Mouse (Mus musculus) limb, embryonic 11.5 days (tissue): Measurements from ENCODE around the gene Sinhcaf. TPM values are rescaled to one million over a fixed set of nuclear protein-coding genes. Genes with fewer than 3 reads are reported as not detected.
"Not testable (repeated sequence)": the region's sequence is repeated elsewhere in the genome, so short reads cannot be mapped to it uniquely, and the experiment has no call there.

Source experiments
- ATAC-seq: fragments of 200-750 bp; cut with Nextera tagmentation; 2 replicates; pipeline ENCODE4 v1.8.0; 2017; ENCODE audit warnings: low read depth; ENCODE audit not compliant: insufficient number of reproducible peaks, low FRiP score, low TSS enrichment
- DNase-seq: peaks from one replicate; pipeline ENCODE4 v3.0.0-alpha.2; 2015; ENCODE audit warnings: low spot score
- H3K27ac ChIP-seq: fragments of 300-500 bp; sonication (generic); replicated peaks from 2 replicates; pipeline ENCODE4 v1.5.1; 2014; ENCODE audit warnings: low read depth, mild to moderate bottlenecking, low read length
- H3K27me3 ChIP-seq: fragments of 300-500 bp; sonication (generic); 2 replicates; pipeline ENCODE4 v1.6.1; 2014; ENCODE audit warnings: mild to moderate bottlenecking, low read length, mixed read lengths; ENCODE audit not compliant: control insufficient read depth, insufficient read depth
- H3K36me3 ChIP-seq: fragments of 300-500 bp; sonication (generic); 2 replicates; pipeline ENCODE4 v1.6.1; 2014; ENCODE audit warnings: mild to moderate bottlenecking, low read length, moderate library complexity, mixed read lengths; ENCODE audit not compliant: control insufficient read depth, insufficient read depth
- H3K4me1 ChIP-seq: fragments of 300-500 bp; sonication (generic); 2 replicates; pipeline ENCODE4 v1.6.1; 2014; ENCODE audit warnings: low read length, mixed read lengths; ENCODE audit not compliant: control insufficient read depth, insufficient read depth
- H3K4me2 ChIP-seq: fragments of 300-500 bp; sonication (generic); 2 replicates; pipeline ENCODE4 v1.6.1; 2014; ENCODE audit warnings: low read depth, mild to moderate bottlenecking, moderate library complexity; ENCODE audit not compliant: severe bottlenecking
- H3K4me3 ChIP-seq: fragments of 300-500 bp; sonication (generic); 2 replicates; pipeline ENCODE4 v1.5.1; 2014; ENCODE audit warnings: low read depth, low read length
- H3K9ac ChIP-seq: fragments of 300-500 bp; sonication (generic); 2 replicates; pipeline ENCODE4 v1.6.1; 2014; ENCODE audit warnings: mild to moderate bottlenecking, low read length
- H3K9me3 ChIP-seq: fragments of 300-500 bp; sonication (generic); 2 replicates; pipeline ENCODE4 v1.6.1; 2016; ENCODE audit warnings: low read length; ENCODE audit not compliant: control insufficient read depth
- WGBS: fragments of 180-500 bp; shearing (Covaris S2); extraction: QIAGEN DNeasy Blood & Tissue Kit; methylation state at CpG from one replicate; pipeline ENCODE4 v1.1.7; 2014; 5-methylcytosine and 5-hydroxymethylcytosine counted together
- polyA plus RNA-seq: library from polyadenylated mRNA; unstranded; fragments of >200 nt; fragmentation: Nextera tagmentation; extraction: Ambion mirVana; gene quantifications from 2 replicates; pipeline ENCODE4 v1.2.1, GENCODE M21; 2014

Gene Sinhcaf
- polyA plus RNA-seq: 224 and 241 TPM in 2 replicates

DNA sequence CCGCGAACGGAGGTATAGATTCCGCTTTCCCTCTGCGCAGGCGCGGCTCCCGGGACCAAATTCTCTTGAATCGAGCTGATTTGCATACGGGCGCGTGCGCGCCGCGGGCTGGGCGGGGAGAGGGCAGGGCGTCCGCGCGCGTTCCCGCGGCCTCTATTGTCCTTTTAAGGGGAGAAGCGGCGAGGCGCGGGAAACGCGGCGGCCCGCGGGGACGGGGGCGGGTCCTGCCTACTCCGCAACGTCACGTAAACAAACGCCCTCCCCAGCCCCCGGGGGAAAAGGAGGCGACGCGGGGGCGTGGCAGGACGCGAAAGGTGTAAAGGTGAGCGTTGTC, at the start of gene Sinhcaf:
Gene Sinhcaf (minus strand): TSS at position 59 of the 334 bp plus-strand sequence.
- Histone ChIP-seq H3K36me3 (no peaks in the 10 kb centered on the region; the same call in 1 of the 2 replicates), H3K4me1 (no peaks in the 10 kb centered on the region), H3K27me3 (no peaks in the 10 kb centered on the region), H3K4me3 (peak within 1 kb of the TSS; percentile 97), H3K9me3 (no peaks in the 10 kb centered on the region), H3K27ac (peak within 1 kb of the TSS; percentile 89), H3K4me2 (peak within 1 kb of the TSS; percentile 62), H3K9ac (peak within 1 kb of the TSS; percentile 98)
- WGBS: 0% methylated on average over 47 of the region's 47 CpGs
- ATAC-seq: peak; percentile 83
- peak; percentile 100 for DNase-seq

DNA sequence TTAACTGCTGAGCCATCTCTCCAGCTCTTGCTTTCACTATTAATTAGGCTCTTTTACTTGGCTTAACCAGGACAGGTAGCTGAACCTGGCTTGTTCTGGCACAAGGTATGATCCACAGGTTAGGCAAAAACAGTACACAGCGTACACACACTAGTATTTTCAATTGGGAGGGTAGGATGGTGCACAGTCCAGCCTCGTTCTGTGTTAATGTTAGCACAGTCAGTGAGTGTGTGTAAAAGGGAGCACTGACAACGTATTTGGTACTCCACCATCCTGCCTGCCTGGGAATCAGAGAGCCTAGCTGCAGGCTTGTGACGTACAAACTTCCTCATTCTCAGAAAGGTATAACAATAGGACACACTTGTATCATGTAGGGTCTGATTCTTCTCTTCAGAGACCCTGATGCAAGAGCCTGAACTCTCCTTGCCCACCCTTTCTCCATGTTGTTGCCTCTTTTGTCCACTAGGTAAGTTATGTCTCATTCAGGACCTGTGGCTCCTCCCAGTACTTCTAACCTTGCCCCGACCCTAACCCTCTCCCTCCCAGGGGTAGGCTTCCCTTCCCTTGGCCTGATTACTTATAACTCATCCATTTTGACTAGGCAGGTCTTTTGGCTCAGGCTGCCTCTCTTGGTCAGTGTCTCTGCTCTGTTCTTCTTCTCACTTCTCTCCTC, 48.2 kb upstream of the Sinhcaf start:
- DNase-seq: no peak
- no peak overlapping the region for H3K4me2 ChIP-seq
- H3K27ac ChIP-seq: no peak overlapping the region
- WGBS: 70% methylated on average over 5 of the region's 5 CpGs
- no peaks in the 10 kb centered on the region for H3K36me3 ChIP-seq
- H3K9ac ChIP-seq: no peak overlapping the region
- H3K9me3 ChIP-seq: no peaks in the 10 kb centered on the region
- no peaks in the 10 kb centered on the region for H3K27me3 ChIP-seq
- no peak overlapping the region for H3K4me3 ChIP-seq
- H3K4me1 ChIP-seq: 0 out of 2 replicates have a peak, but pooled peaks cover 3% of the 10 kb centered on the region
- ATAC-seq: no peak

DNA sequence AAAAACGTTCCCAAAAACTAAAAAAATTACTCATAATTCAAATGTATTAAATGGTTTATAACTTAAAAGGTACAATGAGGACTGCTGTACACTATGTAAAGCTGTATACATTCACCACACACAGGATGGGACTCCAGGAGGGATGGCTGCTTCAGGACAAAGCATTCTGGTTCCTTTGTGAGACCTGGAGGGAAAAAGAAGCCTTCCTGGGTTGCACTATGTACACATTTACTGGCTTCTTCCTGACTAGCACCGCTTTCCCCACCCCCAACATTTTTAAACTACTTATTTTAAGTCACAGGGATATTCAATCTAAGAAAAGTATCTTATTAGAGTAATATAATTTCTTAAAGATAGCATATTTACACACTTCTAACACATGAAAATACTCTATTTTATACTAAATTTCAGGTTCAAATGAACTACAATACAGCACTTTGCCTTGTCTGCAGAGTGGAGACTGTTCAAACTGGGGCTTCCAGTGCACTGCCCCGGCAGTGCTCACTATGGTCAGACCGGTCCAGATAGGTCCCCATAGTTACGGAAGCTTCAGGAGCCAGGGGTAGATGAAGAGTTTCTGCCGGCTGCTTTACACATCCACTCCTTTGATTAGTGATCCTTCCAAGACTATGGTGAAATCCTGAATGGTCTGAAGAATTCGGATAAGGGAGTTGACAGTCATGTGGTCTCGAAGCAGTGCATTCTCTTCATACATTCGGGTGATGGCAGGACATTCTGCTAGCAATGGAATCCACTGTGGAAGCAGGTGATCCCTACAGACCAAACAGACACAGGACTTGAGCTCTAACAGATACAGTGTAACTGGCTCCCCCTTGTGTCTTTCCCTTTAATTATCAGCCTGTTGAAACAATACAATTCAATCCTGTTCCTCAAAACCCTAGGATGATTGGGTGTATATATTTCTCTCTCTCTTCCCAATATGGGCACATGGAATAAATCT, 47.1 kb upstream of the Sinhcaf start:
- Histone ChIP-seq H3K4me2 (no peak overlapping the region), H3K9ac (no peak overlapping the region), H3K27me3 (no peaks in the 10 kb centered on the region), H3K4me3 (no peak overlapping the region), H3K27ac (no peak overlapping the region), H3K4me1 (0 out of 2 replicates have a peak, but pooled peaks cover 3% of the 10 kb centered on the region), H3K9me3 (no peaks in the 10 kb centered on the region), H3K36me3 (no peaks in the 10 kb centered on the region)
- WGBS: 46% methylated on average over 9 of the region's 9 CpGs
- ATAC-seq: no peak
- DNase-seq: no peak

DNA sequence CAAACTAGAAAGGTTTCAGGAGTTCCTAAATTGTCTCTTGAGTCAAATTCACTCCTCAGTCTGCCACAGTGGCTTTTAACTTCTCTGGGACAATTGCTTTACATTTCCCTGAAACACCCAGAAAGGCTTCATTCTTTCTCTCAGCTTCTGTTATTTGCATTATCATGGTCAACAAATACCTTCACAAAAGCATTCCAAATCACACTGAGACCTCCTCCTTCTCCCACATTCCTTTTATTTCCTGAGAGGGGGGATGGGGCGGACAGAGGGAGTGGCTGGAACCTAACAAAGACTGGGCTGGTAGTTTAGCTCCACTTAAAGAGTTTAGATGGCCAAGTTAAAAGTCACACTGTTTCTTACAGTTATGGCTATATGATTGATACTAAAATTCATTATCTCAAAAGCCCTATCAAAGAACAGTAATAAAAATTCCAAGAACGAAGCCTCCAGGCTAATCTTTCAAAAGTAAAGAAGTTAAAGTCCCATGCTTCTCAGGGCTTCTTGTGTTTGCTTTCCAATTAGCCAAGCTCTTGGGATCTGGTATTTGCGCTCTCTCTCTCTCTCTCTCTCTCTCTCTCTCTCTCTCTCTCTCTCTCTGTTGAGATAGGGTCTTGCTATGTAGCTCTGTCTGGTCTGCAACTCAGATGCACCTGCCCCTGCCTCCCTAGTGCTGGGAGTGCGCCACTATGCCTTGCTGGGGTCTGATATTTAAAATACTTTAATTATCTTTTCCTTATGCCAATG, 46.3 kb upstream of the Sinhcaf start:
- H3K27me3 ChIP-seq: no peaks in the 10 kb centered on the region
- 53% methylated on average over 4 of the region's 4 CpGs for WGBS
- H3K4me2 ChIP-seq: no peak overlapping the region
- H3K4me3 ChIP-seq: no peak overlapping the region
- no peak for ATAC-seq
- no peak for DNase-seq
- H3K27ac ChIP-seq: no peak overlapping the region
- H3K9ac ChIP-seq: no peak overlapping the region
- H3K9me3 ChIP-seq: no peaks in the 10 kb centered on the region
- 0 out of 2 replicates have a peak, but pooled peaks cover 3% of the 10 kb centered on the region for H3K4me1 ChIP-seq
- no peaks in the 10 kb centered on the region for H3K36me3 ChIP-seq

DNA sequence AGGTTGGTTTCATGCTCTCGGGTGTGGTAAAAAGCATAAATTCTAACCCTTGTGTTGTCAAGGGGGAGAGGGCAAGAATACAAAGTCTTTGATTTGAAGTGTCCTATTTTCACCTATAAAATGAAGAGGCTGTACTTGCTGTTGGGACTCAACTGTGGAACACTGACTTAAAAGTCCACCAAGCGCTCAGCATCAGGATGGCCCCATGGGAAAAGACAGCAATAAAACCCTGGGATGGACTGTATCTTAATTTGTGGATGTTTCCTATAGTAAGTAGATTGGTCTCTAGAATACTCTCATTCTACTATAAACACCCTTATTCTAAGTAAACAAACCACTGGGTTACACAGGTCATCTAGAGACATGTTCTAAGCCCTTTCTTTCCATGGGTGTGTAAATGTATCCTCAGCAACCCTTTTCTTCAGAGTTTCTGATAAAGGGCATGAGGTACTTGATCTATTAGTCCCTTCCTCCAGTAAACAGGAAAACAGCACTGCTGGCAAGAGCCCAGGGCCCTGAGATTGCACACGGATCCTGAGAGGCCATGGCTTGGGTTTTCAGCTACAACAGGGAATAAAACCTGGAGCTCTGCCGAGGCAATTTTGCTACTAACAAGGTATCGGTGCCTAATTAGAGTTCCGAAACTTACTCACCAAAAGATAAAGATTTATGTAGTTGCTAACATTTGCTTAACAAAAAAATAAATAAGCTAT, 45.5 kb upstream of the Sinhcaf start:
- H3K4me2 ChIP-seq: no peak overlapping the region
- no peak overlapping the region for H3K9ac ChIP-seq
- H3K4me3 ChIP-seq: no peak overlapping the region
- H3K27ac ChIP-seq: no peak overlapping the region
- H3K36me3 ChIP-seq: no peaks in the 10 kb centered on the region
- DNase-seq (no peak), ATAC-seq (no peak)
- H3K27me3 ChIP-seq: no peaks in the 10 kb centered on the region
- no peaks in the 10 kb centered on the region for H3K9me3 ChIP-seq
- WGBS: 50% methylated on average over 6 of the region's 6 CpGs
- H3K4me1 ChIP-seq: 0 out of 2 replicates have a peak, but pooled peaks cover 3% of the 10 kb centered on the region

DNA sequence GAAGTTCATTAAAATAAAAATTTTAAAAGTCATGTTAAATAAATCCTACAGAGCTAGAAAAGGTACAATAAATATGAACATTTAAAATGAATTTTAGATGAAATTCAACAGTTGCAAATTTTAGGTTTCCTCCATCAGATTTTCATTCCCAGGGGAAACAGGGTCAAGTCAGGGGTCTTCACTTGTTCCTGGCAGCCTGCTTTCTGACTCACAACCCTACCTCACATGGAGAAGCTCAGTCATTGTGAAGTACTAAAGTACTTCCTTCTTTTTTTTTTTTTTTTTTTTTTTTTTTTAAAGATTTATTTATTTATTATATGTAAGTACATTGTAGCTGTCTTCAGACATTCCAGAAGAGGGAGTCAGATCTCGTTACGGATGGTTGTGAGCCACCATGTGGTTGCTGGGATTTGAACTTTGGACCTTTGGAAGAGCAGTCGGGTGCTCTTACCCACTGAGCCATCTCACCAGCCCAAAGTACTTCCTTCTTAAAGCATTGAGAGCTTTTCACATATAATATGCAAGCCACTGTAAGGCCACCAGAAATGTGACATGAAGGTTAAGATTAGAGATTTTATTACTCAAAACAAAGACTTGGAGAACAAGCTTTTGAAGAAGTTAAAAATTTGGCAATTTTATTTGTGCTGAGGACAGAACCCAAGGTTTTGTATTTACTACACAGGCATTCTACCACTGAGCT, 43.7 kb upstream of the Sinhcaf start:
- ATAC-seq, H3K4me2 ChIP-seq, H3K4me3 ChIP-seq, H3K27ac ChIP-seq, H3K9me3 ChIP-seq, H3K4me1 ChIP-seq, H3K9ac ChIP-seq, DNase-seq, H3K27me3 ChIP-seq, H3K36me3 ChIP-seq: not testable (repeated sequence)
- 100% methylated on average over 1 of the region's 3 CpGs for WGBS

DNA sequence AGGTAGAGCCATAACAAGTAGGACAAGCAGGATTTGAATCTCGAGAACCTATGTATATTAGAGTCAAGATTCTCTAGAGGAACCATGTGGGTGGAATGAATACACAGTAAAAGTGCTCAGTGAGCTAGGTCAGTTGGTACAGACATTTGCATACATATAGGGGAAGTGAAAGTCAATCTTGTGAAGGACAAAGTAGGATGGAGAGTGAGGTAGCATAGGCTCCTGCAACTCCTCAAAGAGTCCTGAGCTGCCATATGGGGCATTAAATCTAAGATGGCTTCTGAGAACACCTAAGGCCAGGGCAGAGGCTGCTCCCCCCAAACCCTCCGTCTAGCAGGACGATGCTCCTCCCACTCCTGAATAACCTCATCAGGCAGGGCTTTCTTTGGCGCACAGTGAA, 39.7 kb upstream of the Sinhcaf start:
- Histone ChIP-seq H3K4me1 (no peaks in the 10 kb centered on the region), H3K9ac (no peak overlapping the region), H3K27me3 (no peaks in the 10 kb centered on the region), H3K27ac (no peak overlapping the region), H3K36me3 (no peaks in the 10 kb centered on the region), H3K4me3 (no peak overlapping the region), H3K9me3 (no peaks in the 10 kb centered on the region), H3K4me2 (no peak overlapping the region)
- ATAC-seq (no peak), DNase-seq (no peak)
- WGBS: 79% methylated on average over 4 of the region's 4 CpGs
